Mouse (Mus musculus) olfactory bulb, adult 2 months (tissue): ENCODE measurements around the gene Olfr655.

Experiments used
- CTCF ChIP-seq: fragments of 200-500 bp; IDR thresholded peaks from 2 replicates; pipeline ENCODE4 v1.5.1; 2012; ENCODE audit warnings: low read depth, mild to moderate bottlenecking, low read length, moderate library complexity; ENCODE audit not compliant: insufficient read depth
- POLR2A ChIP-seq: fragments of 200-500 bp; IDR thresholded peaks from 2 replicates; pipeline ENCODE4 v1.6.1; 2012; ENCODE audit warnings: mild to moderate bottlenecking, low read depth, low read length, moderate library complexity; ENCODE audit not compliant: insufficient read depth

GRCm38 (mm10) chr7:104624494-104624893 is 22.9 kb upstream of the Olfr655 start, which contains the start of gene Olfr657:
- TF ChIP-seq CTCF = no peak
- no peak for TF ChIP-seq POLR2A
